Mouse (Mus musculus): Measurements from ENCODE around the gene Ttll9. TPM values are rescaled to one million over a fixed set of nuclear protein-coding genes. Genes with fewer than 3 reads are reported as not detected.

Ttll9 gene
- polyA plus RNA-seq (2017; shearing (Covaris generic)), result not detected

GRCm38 (mm10) chr2:152962091-152962793 is at the start of gene Ttll9:
Gene Ttll9 (plus strand): TSS chr2:152962485.

GRCm38 (mm10) chr2:152933048-152933447 is 29.2 kb upstream of the Ttll9 start, which contains the start of gene Foxs1:
Gene Foxs1 (minus strand): TSS chr2:152933208.

GRCm38 (mm10) chr2:152951065-152951849 is 11.0 kb upstream of the Ttll9 start, which contains the start of gene Dusp15:
Gene Dusp15 (minus strand): TSS chr2:152951698.

GRCm38 (mm10) chr2:153014758-153015593 is 52.7 kb downstream of the Ttll9 start, which contains the start of gene Pdrg1:
Gene Pdrg1 (minus strand): TSS chr2:153015427.

GRCm38 (mm10) chr2:153031126-153032082 is 69.1 kb downstream of the Ttll9 start, which contains the start of gene Xkr7:
Gene Xkr7 (plus strand): TSS chr2:153031852.

Other genes starting within 250 kb of the Ttll9 start
- 1.1 TPM for gene Id1, start 226.2 kb upstream of the Ttll9 start, polyA plus RNA-seq (2017; shearing (Covaris generic))
- gene Cox4i2, start 208.3 kb upstream of the Ttll9 start, polyA plus RNA-seq (2017; shearing (Covaris generic)), result not detected
- gene Bcl2l1, start 130.8 kb upstream of the Ttll9 start, polyA plus RNA-seq (2017; shearing (Covaris generic)), result 68.9 TPM
- gene Tpx2, start 114.5 kb upstream of the Ttll9 start, polyA plus RNA-seq (2017; shearing (Covaris generic)), result 0.49 TPM
- not detected for gene Mylk2, start 51.1 kb upstream of the Ttll9 start, polyA plus RNA-seq (2017; shearing (Covaris generic))
- gene Foxs1, start 29.3 kb upstream of the Ttll9 start, polyA plus RNA-seq (2017; shearing (Covaris generic)), result not detected
- not detected for gene Dusp15, start 10.8 kb upstream of the Ttll9 start, polyA plus RNA-seq (2017; shearing (Covaris generic))
- gene Pdrg1, start 52.9 kb downstream of the Ttll9 start, polyA plus RNA-seq (2017; shearing (Covaris generic)), result 80.7 TPM
- not detected for gene Xkr7, start 69.4 kb downstream of the Ttll9 start, polyA plus RNA-seq (2017; shearing (Covaris generic))
- not detected for gene Ccm2l, start 103.5 kb downstream of the Ttll9 start, polyA plus RNA-seq (2017; shearing (Covaris generic))
- not detected for gene Hck, start 146.0 kb downstream of the Ttll9 start, polyA plus RNA-seq (2017; shearing (Covaris generic))
- gene Tm9sf4, start 198.8 kb downstream of the Ttll9 start, polyA plus RNA-seq (2017; shearing (Covaris generic)), result 45.9 TPM

Data from effector memory CD4-positive, alpha-beta T cell, adult 5 months (primary cell).